Mouse (Mus musculus) testis, adult 2 months (tissue): Measurements from ENCODE around the gene Corin.

Experiments
- CTCF ChIP-seq: fragments of 200-500 bp; IDR thresholded peaks from 2 replicates; pipeline ENCODE4 v1.5.1; 2012; ENCODE audit warnings: low read depth, mild to moderate bottlenecking, inconsistent platforms, low read length, moderate library complexity; ENCODE audit not compliant: control insufficient read depth, insufficient read depth, insufficient replicate concordance
- POLR2A ChIP-seq: fragments of 200-500 bp; IDR thresholded peaks from 2 replicates; pipeline ENCODE4 v1.6.1; 2012; ENCODE audit warnings: low read depth, mild to moderate bottlenecking, inconsistent platforms, low read length, moderate library complexity; ENCODE audit not compliant: control insufficient read depth

- TF ChIP-seq POLR2A = no peak
- TF ChIP-seq CTCF = no peak
Observed at GRCm38 (mm10) chr5:72425342-72426010, 78.8 kb downstream of the Corin start.
